Mouse (Mus musculus) hindbrain, embryonic 10.5 days (tissue): Measurements from ENCODE around the gene Zbtb16. TPM values are rescaled to one million over a fixed set of nuclear protein-coding genes. Genes with fewer than 3 reads are reported as not detected.

Experiments used
- DNase-seq: peaks from one replicate; pipeline ENCODE4 v3.0.0-alpha.2; 2017; ENCODE audit warnings: low spot score
- H3K27ac ChIP-seq: fragments of 300-500 bp; sonication (generic); 2 replicates; pipeline ENCODE4 v1.5.1; 2016; ENCODE audit warnings: mild to moderate bottlenecking, moderate library complexity
- H3K27me3 ChIP-seq: fragments of 300-500 bp; sonication (generic); 2 replicates; pipeline ENCODE4 v1.6.1; 2016; ENCODE audit warnings: mild to moderate bottlenecking; ENCODE audit not compliant: poor library complexity, insufficient read depth, severe bottlenecking
- H3K36me3 ChIP-seq: fragments of 300-500 bp; sonication (generic); 2 replicates; pipeline ENCODE4 v1.6.1; 2016; ENCODE audit warnings: mild to moderate bottlenecking, moderate library complexity
- H3K4me1 ChIP-seq: fragments of 300-500 bp; sonication (generic); replicated peaks from 2 replicates; pipeline ENCODE4 v1.6.1; 2016; ENCODE audit warnings: mild to moderate bottlenecking
- H3K4me3 ChIP-seq: fragments of 300-500 bp; sonication (generic); 2 replicates; pipeline ENCODE4 v1.5.1; 2016; ENCODE audit warnings: mild to moderate bottlenecking, moderate library complexity
- H3K9me3 ChIP-seq: fragments of 300-500 bp; sonication (generic); 2 replicates; pipeline ENCODE4 v1.6.1; 2016; ENCODE audit warnings: mild to moderate bottlenecking, moderate library complexity
- WGBS: fragments of 180-500 bp; shearing (Covaris S2); methylation state at CpG from one replicate; pipeline ENCODE4 v1.1.7; 2016; 5-methylcytosine and 5-hydroxymethylcytosine counted together
- polyA plus RNA-seq: library from polyadenylated mRNA; unstranded; fragments of >200 nt; fragmentation: Nextera tagmentation; extraction: Ambion mirVana; gene quantifications from 2 replicates; pipeline ENCODE4 v1.2.1, GENCODE M21; 2016

The Zbtb16 gene
- polyA plus RNA-seq, 1 experiment from 2014 or later, result 22.6 TPM

DNA sequence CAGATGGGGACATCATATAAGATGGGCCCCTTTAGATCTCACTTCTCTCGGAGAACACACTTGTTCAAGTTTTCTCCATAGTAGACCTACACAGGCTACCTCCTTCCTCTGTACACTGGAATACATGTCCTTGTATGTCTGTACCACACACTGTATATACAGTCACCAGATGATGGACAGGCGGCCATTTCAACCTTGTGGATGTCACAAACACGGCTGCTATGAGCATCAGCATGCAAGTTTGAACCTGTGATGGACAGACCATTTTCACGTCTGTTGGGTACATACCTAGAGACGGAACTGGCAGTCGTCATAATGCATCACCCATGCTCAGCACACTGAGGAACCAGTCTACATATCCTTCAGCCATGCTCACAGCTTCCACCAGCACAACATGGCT, 81.6 kb downstream of the Zbtb16 start:
- H3K4me3 ChIP-seq, result no peak overlapping the region
- no peaks in the 10 kb centered on the region for H3K9me3 ChIP-seq
- peaks cover 44% of the 10 kb centered on the region for H3K4me1 ChIP-seq
- WGBS, result 95% methylated on average over 6 of the region's 6 CpGs
- no peak for DNase-seq
- 0 out of 2 replicates have a peak, but pooled peaks cover 11% of the 10 kb centered on the region for H3K36me3 ChIP-seq
- H3K27ac ChIP-seq, result no peak overlapping the region
- no peaks in the 10 kb centered on the region for H3K27me3 ChIP-seq

DNA sequence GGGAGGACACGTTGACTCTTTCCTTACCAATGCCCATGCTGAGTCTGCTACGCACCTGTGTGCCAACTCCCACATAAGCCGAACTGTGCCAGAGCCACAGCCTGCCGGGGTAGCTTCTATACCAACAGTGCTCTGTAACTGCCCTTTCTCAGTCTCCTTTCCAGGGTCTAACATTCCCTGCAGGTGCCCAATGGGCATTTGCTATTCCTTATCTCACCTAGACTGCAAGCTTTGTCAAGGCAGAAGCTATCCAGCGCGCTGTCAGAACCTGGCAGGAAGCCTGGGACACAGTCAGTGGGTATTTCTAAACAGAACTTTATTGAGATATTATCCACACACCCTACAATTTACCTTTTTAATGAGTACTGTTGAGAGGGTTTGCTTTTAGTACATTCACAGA, 82.1 kb downstream of the Zbtb16 start:
- H3K4me3 ChIP-seq, result no peak overlapping the region
- H3K4me1 ChIP-seq, result peaks cover 43% of the 10 kb centered on the region
- 94% methylated on average over 6 of the region's 6 CpGs for WGBS
- H3K36me3 ChIP-seq, result 0 out of 2 replicates have a peak, but pooled peaks cover 14% of the 10 kb centered on the region
- H3K9me3 ChIP-seq, result no peaks in the 10 kb centered on the region
- no peak for DNase-seq
- H3K27ac ChIP-seq, result no peak overlapping the region
- no peaks in the 10 kb centered on the region for H3K27me3 ChIP-seq

DNA sequence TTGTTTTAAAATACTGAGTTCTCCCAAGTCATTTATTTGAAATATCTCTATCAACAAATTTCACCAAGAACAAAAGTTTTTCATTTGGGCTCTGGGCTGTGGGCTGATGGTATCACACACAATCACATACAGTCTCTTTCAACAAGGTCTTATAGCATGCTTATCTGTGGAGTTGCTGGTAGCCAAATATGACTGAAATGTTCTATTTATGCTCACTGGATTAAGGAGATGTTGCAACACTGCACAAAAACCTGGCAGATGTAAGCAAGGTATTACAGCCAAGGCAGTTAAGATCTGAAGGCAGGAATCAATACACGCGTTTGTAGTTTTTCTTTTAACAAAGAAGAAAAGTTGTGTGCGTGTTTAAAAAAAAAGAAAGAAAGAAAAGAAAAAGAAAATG, 84.1 kb downstream of the Zbtb16 start:
- no peak for DNase-seq
- H3K36me3 ChIP-seq, result 0 out of 2 replicates have a peak, but pooled peaks cover 14% of the 10 kb centered on the region
- no peaks in the 10 kb centered on the region for H3K9me3 ChIP-seq
- no peak overlapping the region for H3K4me3 ChIP-seq
- 98% methylated on average over 3 of the region's 3 CpGs for WGBS
- H3K27me3 ChIP-seq, result no peaks in the 10 kb centered on the region
- H3K27ac ChIP-seq, result no peak overlapping the region
- H3K4me1 ChIP-seq, result peaks cover 23% of the 10 kb centered on the region

DNA sequence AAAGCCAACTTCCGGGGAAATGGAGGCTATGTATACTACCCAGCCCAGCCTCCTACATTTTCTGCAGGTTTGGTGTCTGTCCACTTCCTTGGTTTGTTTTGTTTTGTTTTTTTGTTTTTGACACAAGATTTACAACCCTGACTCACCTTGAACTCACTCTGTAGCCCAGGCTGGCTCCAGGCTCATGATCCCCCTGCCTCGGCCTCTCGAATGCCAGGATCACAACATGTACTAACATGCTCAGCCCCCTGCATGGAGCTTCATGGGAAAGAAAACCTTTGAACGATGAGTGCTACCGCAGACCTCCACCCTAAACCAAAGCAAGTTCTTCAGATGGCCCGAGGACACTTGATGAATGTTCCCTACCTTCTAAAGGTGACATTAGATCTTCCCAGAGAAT, 86.4 kb downstream of the Zbtb16 start:
- peaks cover 17% of the 10 kb centered on the region for H3K4me1 ChIP-seq
- H3K27me3 ChIP-seq, result no peaks in the 10 kb centered on the region
- no peak overlapping the region for H3K27ac ChIP-seq
- DNase-seq, result no peak
- WGBS, result 88% methylated on average over 6 of the region's 6 CpGs
- H3K9me3 ChIP-seq, result no peaks in the 10 kb centered on the region
- 0 out of 2 replicates have a peak, but pooled peaks cover 7% of the 10 kb centered on the region for H3K36me3 ChIP-seq
- H3K4me3 ChIP-seq, result no peak overlapping the region

DNA sequence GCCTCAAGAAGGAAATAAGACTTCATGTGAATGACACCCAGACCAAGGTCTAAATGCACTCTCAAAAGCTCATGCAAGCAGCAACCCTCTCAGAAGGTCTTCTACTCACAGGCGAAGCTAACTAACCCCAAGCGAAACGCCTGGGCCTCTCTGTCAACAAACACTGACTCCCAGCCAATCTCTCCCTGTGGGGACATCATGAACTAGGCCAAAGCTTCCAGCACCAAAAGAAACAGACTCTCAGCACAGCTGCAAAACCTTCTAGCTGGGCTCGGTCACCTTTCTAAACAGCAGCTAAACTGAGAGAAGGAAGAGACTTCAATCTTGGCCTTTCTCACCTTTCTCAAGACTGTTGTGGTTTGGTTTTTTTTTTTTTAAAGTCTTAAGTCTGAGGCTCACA, 86.9 kb downstream of the Zbtb16 start:
- Histone ChIP-seq H3K36me3 (0 out of 2 replicates have a peak, but pooled peaks cover 7% of the 10 kb centered on the region), H3K4me3 (no peak overlapping the region), H3K9me3 (no peaks in the 10 kb centered on the region), H3K27me3 (no peaks in the 10 kb centered on the region), H3K27ac (no peak overlapping the region), H3K4me1 (peaks cover 22% of the 10 kb centered on the region)
- DNase-seq, result no peak
- WGBS, result 77% methylated on average over 4 of the region's 4 CpGs

DNA sequence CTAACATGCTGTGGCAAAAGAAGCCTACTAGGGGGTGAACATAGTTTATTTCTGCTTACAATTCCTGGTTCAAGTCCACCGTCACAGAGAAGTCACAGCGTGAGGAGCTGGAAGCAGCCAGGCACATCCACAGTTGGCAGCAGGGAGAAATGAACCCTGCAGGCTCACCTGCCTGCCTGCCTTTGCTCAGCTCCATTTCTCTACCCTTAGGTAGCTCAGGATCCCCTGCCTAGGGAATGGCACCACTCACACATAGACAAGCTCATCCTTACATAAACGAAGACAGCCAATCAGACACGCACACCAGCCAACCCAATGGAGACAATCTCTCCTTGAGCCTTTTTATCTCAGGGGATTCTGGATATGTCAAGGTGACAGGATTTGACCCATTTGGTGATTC, 87.3 kb downstream of the Zbtb16 start:
- no peak for DNase-seq
- peaks cover 8% of the 10 kb centered on the region; the same call in 1 of the 2 replicates for H3K36me3 ChIP-seq
- no peak overlapping the region for H3K27ac ChIP-seq
- H3K4me1 ChIP-seq, result peaks cover 25% of the 10 kb centered on the region
- H3K9me3 ChIP-seq, result no peaks in the 10 kb centered on the region
- 96% methylated on average over 4 of the region's 4 CpGs for WGBS
- no peaks in the 10 kb centered on the region for H3K27me3 ChIP-seq
- no peak overlapping the region for H3K4me3 ChIP-seq

DNA sequence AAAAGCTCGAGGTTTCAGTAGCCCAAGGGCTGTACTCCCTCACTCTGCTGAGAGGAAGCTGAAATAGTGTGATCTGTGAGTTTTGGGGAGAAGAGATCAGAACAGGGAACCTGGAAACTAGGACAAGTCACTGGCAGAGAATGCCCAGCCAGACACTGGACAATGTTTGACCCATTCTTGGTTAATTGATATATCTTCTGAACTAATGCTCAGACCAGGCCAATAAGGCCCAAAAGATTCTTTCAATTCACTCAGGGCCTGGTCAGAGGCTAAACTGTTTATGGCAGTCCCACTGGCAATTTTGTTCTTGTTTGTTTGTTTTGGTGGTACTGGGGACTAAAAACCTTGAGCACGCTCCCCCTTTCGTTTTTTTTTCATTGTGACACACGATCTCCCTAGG, 87.8 kb downstream of the Zbtb16 start:
- 81% methylated on average over 4 of the region's 4 CpGs for WGBS
- Histone ChIP-seq H3K4me3 (no peak overlapping the region), H3K27me3 (no peaks in the 10 kb centered on the region), H3K4me1 (peaks cover 23% of the 10 kb centered on the region), H3K27ac (no peak overlapping the region), H3K9me3 (no peaks in the 10 kb centered on the region), H3K36me3 (peaks cover 13% of the 10 kb centered on the region; the same call in 1 of the 2 replicates)
- no peak for DNase-seq

DNA sequence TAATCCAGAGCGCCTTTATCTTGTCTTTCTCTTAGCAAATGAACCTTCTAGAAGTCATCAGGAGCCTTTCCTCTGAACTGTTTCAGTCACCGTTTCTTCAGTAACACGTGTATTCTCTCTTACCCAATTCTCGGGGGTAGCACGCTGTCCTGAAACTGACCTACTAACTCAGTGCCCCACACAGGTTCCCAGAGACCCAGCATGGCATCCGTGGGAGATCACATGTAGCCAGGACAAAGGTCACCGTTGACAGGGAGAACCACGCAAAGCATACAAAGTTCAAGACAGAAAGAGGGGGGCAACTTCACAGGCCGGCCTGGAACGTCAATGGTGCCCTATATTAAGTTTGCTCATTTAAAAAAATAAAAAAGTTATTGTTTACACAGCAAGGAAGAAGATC, 89.5 kb downstream of the Zbtb16 start:
- Histone ChIP-seq H3K9me3 (no peaks in the 10 kb centered on the region), H3K27me3 (no peaks in the 10 kb centered on the region), H3K36me3 (peaks cover 30% of the 10 kb centered on the region), H3K4me1 (peaks cover 25% of the 10 kb centered on the region), H3K4me3 (no peak overlapping the region), H3K27ac (no peak overlapping the region)
- DNase-seq, result no peak
- 91% methylated on average over 10 of the region's 10 CpGs for WGBS

DNA sequence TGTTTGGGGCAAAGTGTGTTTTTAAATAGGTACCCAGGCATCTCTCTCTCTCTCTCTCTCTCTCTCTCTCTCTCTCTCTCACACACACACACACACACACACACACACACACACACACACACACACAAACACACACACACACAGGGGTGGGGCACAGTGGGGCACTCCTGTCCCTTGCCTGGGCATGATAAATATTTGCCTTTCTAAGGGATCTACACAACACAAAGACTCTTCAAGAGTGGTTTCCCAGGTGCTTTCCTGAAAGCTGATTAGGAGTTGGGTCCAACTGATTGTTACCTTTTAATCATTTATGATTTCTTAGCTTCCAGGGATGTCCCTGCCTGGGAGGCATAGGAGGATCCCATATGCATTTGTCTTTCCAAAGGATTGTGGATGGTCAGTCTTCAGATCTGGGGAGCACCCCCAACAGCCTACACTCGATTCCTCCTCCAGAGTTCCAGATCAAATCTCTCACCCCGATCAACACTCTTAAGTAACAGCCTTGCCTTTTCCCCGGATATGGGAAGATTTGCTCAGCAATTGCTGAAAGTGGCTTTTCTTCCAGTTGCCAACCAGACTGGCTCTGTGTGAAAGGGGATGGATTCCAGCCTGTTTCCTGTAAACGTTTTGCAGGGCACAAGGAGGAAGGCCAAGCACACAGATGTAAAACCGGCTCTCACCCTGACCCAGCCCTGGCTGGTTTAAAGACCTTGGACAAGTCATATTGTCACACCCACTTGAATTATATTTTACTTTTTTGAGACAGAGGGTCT, 90.5 kb downstream of the Zbtb16 start:
- peaks cover 31% of the 10 kb centered on the region for H3K4me1 ChIP-seq
- H3K36me3 ChIP-seq, result peaks cover 35% of the 10 kb centered on the region
- DNase-seq, result no peak
- H3K4me3 ChIP-seq, result no peak overlapping the region
- no peak overlapping the region for H3K27ac ChIP-seq
- H3K9me3 ChIP-seq, result no peaks in the 10 kb centered on the region
- WGBS, result 79% methylated on average over 5 of the region's 5 CpGs
- H3K27me3 ChIP-seq, result no peaks in the 10 kb centered on the region

DNA sequence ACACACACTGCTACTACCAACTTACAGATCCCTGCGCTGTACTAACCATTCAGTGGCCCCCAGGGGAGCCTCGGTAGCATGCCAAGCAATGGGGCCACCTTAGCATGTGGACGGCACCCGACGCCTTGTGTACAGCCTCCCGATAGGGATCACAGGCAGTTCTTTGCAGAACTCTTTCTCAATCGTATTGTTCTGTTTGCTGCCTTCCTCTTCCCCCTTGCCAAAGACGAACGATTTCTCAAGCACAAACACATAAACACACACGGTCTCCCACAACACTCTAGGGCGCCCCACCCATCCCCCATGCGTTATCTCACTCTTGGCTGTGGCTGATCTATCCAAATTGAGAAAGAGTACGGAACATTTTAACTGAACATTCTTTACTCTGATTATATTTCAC, 91.1 kb downstream of the Zbtb16 start:
- Histone ChIP-seq H3K36me3 (peaks cover 35% of the 10 kb centered on the region), H3K27me3 (no peaks in the 10 kb centered on the region), H3K4me1 (peaks cover 38% of the 10 kb centered on the region), H3K27ac (peak overlapping the region; percentile 50; the same call in 1 of the 2 replicates), H3K4me3 (no peak overlapping the region), H3K9me3 (no peaks in the 10 kb centered on the region)
- DNase-seq, result no peak
- 87% methylated on average over 13 of the region's 13 CpGs for WGBS

DNA sequence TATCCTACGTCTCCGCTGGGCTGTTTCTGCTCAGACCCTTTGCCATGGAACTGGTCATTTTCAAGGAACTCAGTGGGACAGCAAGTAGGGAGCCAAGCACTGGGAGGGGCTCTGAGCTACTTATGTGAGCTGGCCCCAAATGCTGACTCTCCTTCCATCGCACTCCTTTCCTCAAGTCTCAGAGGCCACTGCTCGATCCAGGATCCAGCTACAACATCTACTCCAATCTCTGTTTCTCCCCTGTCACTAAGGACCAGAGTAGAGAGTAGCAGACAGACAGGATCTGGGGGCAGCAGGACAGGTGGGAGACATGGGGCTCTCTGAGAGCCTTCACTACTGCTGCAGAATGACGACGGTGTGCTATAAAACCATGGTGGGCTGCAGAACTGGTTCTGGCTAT, 91.6 kb downstream of the Zbtb16 start:
- Histone ChIP-seq H3K4me1 (peaks cover 41% of the 10 kb centered on the region), H3K4me3 (no peak overlapping the region), H3K27me3 (no peaks in the 10 kb centered on the region), H3K27ac (peak overlapping the region; percentile 50; the same call in 1 of the 2 replicates), H3K9me3 (no peaks in the 10 kb centered on the region), H3K36me3 (peaks cover 32% of the 10 kb centered on the region)
- 82% methylated on average over 6 of the region's 6 CpGs for WGBS
- DNase-seq, result no peak

DNA sequence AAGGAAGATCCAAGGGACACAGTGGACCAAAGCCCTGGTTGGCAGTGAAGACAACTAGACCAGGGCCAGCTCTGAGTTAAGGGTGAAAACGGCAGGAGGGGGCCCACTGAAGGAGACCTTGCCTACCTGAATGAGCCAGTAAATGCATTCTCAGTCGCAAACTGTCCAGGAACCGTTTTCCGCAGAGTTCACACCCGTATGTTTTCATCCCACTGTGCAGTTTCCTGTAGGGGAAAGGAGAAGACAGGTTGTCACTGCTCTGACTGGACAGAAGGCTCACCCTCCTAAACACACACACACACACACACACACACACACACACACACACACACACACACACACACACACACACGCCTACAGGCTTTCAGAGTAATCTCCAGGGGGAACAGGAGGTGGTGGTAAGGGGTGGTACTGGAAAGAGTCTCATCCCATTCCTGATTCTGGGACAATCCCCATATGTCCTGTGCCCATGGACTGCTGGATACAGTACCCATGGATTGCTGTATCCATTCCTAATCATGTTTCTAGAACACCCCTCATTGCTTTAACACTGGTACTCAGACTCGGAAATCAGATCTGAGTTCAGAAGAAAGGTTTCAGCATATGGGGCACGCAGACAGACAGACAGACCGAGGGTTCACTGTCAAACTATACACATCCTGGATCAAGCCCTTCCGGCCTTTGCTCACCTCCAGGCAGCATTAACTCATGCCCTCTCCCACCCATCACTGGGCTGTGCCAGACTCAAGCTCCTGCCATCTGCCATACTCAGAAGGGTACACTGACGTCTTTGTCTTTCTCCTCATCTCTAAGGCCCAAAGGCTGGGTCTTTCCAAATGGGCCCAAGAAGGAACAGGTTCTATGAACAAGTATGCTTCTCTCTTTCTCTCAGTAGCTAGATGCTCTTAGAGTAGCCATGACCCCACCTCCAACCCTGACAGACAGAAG, 92.4 kb downstream of the Zbtb16 start:
- no peak overlapping the region for H3K4me3 ChIP-seq
- DNase-seq, result no peak
- no peaks in the 10 kb centered on the region for H3K9me3 ChIP-seq
- H3K36me3 ChIP-seq, result peaks cover 28% of the 10 kb centered on the region
- peaks cover 49% of the 10 kb centered on the region for H3K4me1 ChIP-seq
- WGBS, result 89% methylated on average over 11 of the region's 11 CpGs
- H3K27ac ChIP-seq, result 0 out of 2 replicates have a peak overlapping the region, but pooled peaks have one; percentile 50
- no peaks in the 10 kb centered on the region for H3K27me3 ChIP-seq

DNA sequence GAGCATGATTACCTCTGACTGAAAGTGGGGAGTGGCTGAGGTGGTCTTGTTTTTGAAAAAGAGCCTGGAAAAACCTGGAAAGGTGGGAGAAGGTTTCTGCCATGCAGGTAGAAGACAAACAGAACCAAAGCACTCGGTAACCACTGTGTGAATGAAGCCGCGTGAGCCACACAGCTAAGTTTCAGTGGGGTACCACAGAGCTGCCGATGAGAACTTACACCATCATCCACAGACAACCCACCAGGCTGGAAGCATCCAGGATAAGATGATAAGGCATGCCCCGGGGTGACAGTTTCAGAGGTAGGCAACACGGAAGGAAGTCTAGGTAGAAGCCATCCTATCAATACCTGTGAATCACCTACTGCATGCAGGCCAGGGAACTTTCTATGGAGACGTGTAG, 93.9 kb downstream of the Zbtb16 start:
- Histone ChIP-seq H3K9me3 (no peaks in the 10 kb centered on the region), H3K27ac (0 out of 2 replicates have a peak overlapping the region, but pooled peaks have one; percentile 8), H3K4me1 (peaks cover 64% of the 10 kb centered on the region), H3K4me3 (no peak overlapping the region), H3K27me3 (no peaks in the 10 kb centered on the region), H3K36me3 (peaks cover 28% of the 10 kb centered on the region)
- WGBS, result 94% methylated on average over 7 of the region's 7 CpGs
- DNase-seq, result no peak
